Mouse (Mus musculus): Measurements from ENCODE around the gene Sp9.

- TF ChIP-seq CTCF (conservative IDR thresholded peaks at IDR 0.05 in 1 of 2, IDR thresholded peaks at IDR 0.05 in 1 of 2; ENCODE audit: low read depth in 2 of 2, low read length in 2 of 2) (no peak), POLR2A (IDR thresholded peaks at IDR 0.05; ENCODE audit: low read depth, low read length) (no peak), USF2 (conservative IDR thresholded peaks at IDR 0.05; ENCODE audit: low read depth, low read length) (no peak), ZC3H11A (IDR thresholded peaks at IDR 0.05; ENCODE audit: low read depth, low read length) (no peak), MXI1 (IDR thresholded peaks at IDR 0.05; ENCODE audit: low read depth, low read length) (no peak), TBP (conservative IDR thresholded peaks at IDR 0.05; ENCODE audit: low read depth, low read length) (no peak), EP300 (IDR thresholded peaks at IDR 0.05; ENCODE audit: low read length) (no peak), MEF2A (IDR thresholded peaks at IDR 0.05; ENCODE audit: borderline replicate concordance, low read depth, low read length) (no peak), SIN3A (IDR thresholded peaks at IDR 0.05; ENCODE audit: low read length) (no peak), MAX (IDR thresholded peaks at IDR 0.05; ENCODE audit: low read length) (no peak), GABPA (IDR thresholded peaks at IDR 0.05; ENCODE audit: insufficient replicate concordance, low read depth, low read length) (no peak), USF1 (IDR thresholded peaks at IDR 0.05; ENCODE audit: low read depth, low read length) (no peak), RCOR1 (conservative IDR thresholded peaks at IDR 0.05; ENCODE audit: low read depth, low read length) (no peak), CHD1 (IDR thresholded peaks at IDR 0.05; ENCODE audit: low read depth, low read length) (no peak)
These were observed 51.3 kb downstream of the Sp9 start for GRCm38 (mm10) chr2:73322991-73323390.

Measured in CH12.LX (cell line).